Mouse (Mus musculus): ENCODE data around the gene Olfr1447. TPM values are rescaled to one million over a fixed set of nuclear protein-coding genes. Genes with fewer than 3 reads are reported as not detected.

The Olfr1447 gene
- not detected for polyA plus RNA-seq (2012; fragmentation: generic; extraction: Trizol)
- long read RNA-seq, experiment 1: 0 reads
- long read RNA-seq, experiment 2: 0 reads

DNA sequence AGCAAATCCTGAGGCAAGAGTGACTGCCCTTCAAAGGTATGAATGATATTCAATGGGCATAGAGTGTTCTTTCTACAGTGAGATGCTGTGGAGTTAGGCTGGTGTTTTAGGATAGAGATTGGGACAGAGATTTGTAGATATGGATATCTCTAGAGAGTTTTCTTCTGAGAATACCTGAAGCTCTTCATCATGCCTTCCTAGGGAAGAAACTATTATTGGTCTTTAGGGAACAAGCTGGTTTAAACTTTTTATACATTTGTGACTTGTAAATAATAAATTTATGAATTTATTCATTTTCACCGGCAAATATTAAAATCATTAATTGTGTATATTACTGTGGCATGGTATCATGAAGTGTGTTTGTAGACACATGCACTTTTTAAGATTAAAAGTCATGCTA, at the start of gene Olfr1447:
TSS of gene Olfr1447 (minus strand) at position 101 of the 400 bp plus-strand sequence.
- no peaks in the 10 kb centered on the region for H3K36me3 ChIP-seq (ENCODE audit: control insufficient read depth, insufficient read depth)
- no peaks in the 10 kb centered on the region for H3K79me3 ChIP-seq (ENCODE audit: low read depth)
- H3K27me3 ChIP-seq (ENCODE audit: control insufficient read depth, insufficient read depth, insufficient read length): no peaks in the 10 kb centered on the region
- no peak within 1 kb of the TSS for H3K4me3 ChIP-seq (ENCODE audit: insufficient read depth, poor library complexity, severe bottlenecking)
- H3ac ChIP-seq (ENCODE audit: control insufficient read depth, insufficient read length, low read depth): no peak within 1 kb of the TSS
- TF ChIP-seq USF1 (IDR thresholded peaks at IDR 0.05; ENCODE audit: low read depth) (no peak), CTCF (IDR thresholded peaks at IDR 0.05; ENCODE audit: control insufficient read depth, insufficient read depth, insufficient read length) (no peak), MAX (IDR thresholded peaks at IDR 0.05) (no peak), MYOG (IDR thresholded peaks at IDR 0.05; ENCODE audit: control insufficient read depth, extremely low read depth, insufficient read length) (no peak), CEBPB (IDR thresholded peaks at IDR 0.05; ENCODE audit: low read depth) (no peak), MYOD1 (IDR thresholded peaks at IDR 0.05; ENCODE audit: control insufficient read depth, insufficient read length, low read depth) (no peak), FOSL1 (IDR thresholded peaks at IDR 0.05; ENCODE audit: insufficient read depth, low read length, poor library complexity, severe bottlenecking) (no peak)
- no peaks in the 10 kb centered on the region for H3K79me2 ChIP-seq (ENCODE audit: control insufficient read depth, insufficient read depth)

DNA sequence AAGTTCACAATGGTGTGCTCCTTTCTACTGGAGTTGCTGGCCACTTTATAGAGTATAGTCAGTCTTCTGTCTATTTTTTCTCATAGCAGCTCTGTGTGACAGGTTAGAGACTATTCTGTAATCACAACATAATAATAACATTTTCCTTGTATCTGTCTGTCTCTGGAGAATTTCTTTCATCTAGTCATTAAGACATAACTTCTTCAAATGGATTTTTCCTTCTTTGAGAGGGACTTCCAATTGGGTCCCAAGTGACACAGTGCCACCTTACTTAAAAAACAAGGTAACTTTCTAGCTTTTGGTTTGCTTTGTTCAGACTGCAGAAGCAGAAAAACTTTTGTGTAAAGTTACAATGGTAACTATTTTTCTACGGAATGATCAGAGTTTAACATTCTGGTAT, 46.4 kb upstream of the Olfr1447 start, which contains the start of gene Olfr1450:
TSS of gene Olfr1450 (plus strand) at position 301 of the 400 bp plus-strand sequence.
- Histone ChIP-seq H3K27me3 (ENCODE audit: control insufficient read depth, insufficient read depth, insufficient read length) (no peaks in the 10 kb centered on the region), H3K36me3 (ENCODE audit: control insufficient read depth, insufficient read depth) (no peaks in the 10 kb centered on the region), H3K4me3 (ENCODE audit: insufficient read depth, poor library complexity, severe bottlenecking) (no peak within 1 kb of the TSS), H3K79me2 (ENCODE audit: control insufficient read depth, insufficient read depth) (no peaks in the 10 kb centered on the region), H3K79me3 (ENCODE audit: low read depth) (no peaks in the 10 kb centered on the region), H3ac (ENCODE audit: control insufficient read depth, insufficient read length, low read depth) (no peak within 1 kb of the TSS)
- TF ChIP-seq MYOG (IDR thresholded peaks at IDR 0.05; ENCODE audit: control insufficient read depth, extremely low read depth, insufficient read length) (no peak), MYOD1 (IDR thresholded peaks at IDR 0.05; ENCODE audit: control insufficient read depth, insufficient read length, low read depth) (no peak), MAX (IDR thresholded peaks at IDR 0.05) (no peak), CEBPB (IDR thresholded peaks at IDR 0.05; ENCODE audit: low read depth) (no peak), FOSL1 (IDR thresholded peaks at IDR 0.05; ENCODE audit: insufficient read depth, low read length, poor library complexity, severe bottlenecking) (no peak), CTCF (IDR thresholded peaks at IDR 0.05; ENCODE audit: control insufficient read depth, insufficient read depth, insufficient read length) (no peak), USF1 (IDR thresholded peaks at IDR 0.05; ENCODE audit: low read depth) (no peak)

DNA sequence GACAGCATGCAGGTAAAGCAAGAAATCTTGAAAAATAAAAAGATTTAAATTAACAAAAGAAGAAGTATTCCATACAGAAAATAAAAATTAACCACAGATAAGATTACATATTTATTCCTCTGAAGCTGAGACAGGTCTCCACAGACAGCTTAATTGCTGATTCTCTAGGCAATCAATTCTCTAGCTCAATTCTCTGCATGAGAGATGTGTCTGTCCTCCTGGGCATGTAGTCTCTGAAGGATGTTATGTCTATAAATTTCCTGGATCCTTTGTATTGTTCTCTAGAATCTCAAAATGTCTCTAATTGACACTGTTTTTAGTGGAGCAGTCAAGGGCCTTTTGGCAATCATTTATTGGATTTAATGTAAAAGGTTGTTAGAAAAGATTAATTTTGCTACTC, 27.0 kb upstream of the Olfr1447 start, which contains the start of gene Olfr1449:
TSS of gene Olfr1449 (plus strand) at position 301 of the 400 bp plus-strand sequence.
- H3K27me3 ChIP-seq (ENCODE audit: control insufficient read depth, insufficient read depth, insufficient read length): no peaks in the 10 kb centered on the region
- no peak within 1 kb of the TSS for H3K4me3 ChIP-seq (ENCODE audit: insufficient read depth, poor library complexity, severe bottlenecking)
- no peak within 1 kb of the TSS for H3ac ChIP-seq (ENCODE audit: control insufficient read depth, insufficient read length, low read depth)
- TF ChIP-seq MYOD1 (IDR thresholded peaks at IDR 0.05; ENCODE audit: control insufficient read depth, insufficient read length, low read depth) (no peak), CEBPB (IDR thresholded peaks at IDR 0.05; ENCODE audit: low read depth) (no peak), FOSL1 (IDR thresholded peaks at IDR 0.05; ENCODE audit: insufficient read depth, low read length, poor library complexity, severe bottlenecking) (no peak), CTCF (IDR thresholded peaks at IDR 0.05; ENCODE audit: control insufficient read depth, insufficient read depth, insufficient read length) (no peak), USF1 (IDR thresholded peaks at IDR 0.05; ENCODE audit: low read depth) (no peak), MYOG (IDR thresholded peaks at IDR 0.05; ENCODE audit: control insufficient read depth, extremely low read depth, insufficient read length) (no peak), MAX (IDR thresholded peaks at IDR 0.05) (no peak)
- no peaks in the 10 kb centered on the region for H3K36me3 ChIP-seq (ENCODE audit: control insufficient read depth, insufficient read depth)
- H3K79me3 ChIP-seq (ENCODE audit: low read depth): no peaks in the 10 kb centered on the region
- H3K79me2 ChIP-seq (ENCODE audit: control insufficient read depth, insufficient read depth): no peaks in the 10 kb centered on the region

- Histone ChIP-seq H3K36me3 (ENCODE audit: control insufficient read depth, insufficient read depth) (no peaks in the 10 kb centered on the region), H3K79me2 (ENCODE audit: control insufficient read depth, insufficient read depth) (no peaks in the 10 kb centered on the region), H3K4me3 (ENCODE audit: insufficient read depth, poor library complexity, severe bottlenecking) (no peak within 1 kb of the TSS), H3ac (ENCODE audit: control insufficient read depth, insufficient read length, low read depth) (no peak within 1 kb of the TSS), H3K27me3 (ENCODE audit: control insufficient read depth, insufficient read depth, insufficient read length) (no peaks in the 10 kb centered on the region), H3K79me3 (ENCODE audit: low read depth) (no peaks in the 10 kb centered on the region)
- TF ChIP-seq CTCF (IDR thresholded peaks at IDR 0.05; ENCODE audit: control insufficient read depth, insufficient read depth, insufficient read length) (no peak), CEBPB (IDR thresholded peaks at IDR 0.05; ENCODE audit: low read depth) (no peak), FOSL1 (IDR thresholded peaks at IDR 0.05; ENCODE audit: insufficient read depth, low read length, poor library complexity, severe bottlenecking) (no peak), MAX (IDR thresholded peaks at IDR 0.05) (no peak), USF1 (IDR thresholded peaks at IDR 0.05; ENCODE audit: low read depth) (no peak), MYOD1 (IDR thresholded peaks at IDR 0.05; ENCODE audit: control insufficient read depth, insufficient read length, low read depth) (no peak), MYOG (IDR thresholded peaks at IDR 0.05; ENCODE audit: control insufficient read depth, extremely low read depth, insufficient read length) (no peak)
Observed at GRCm38 (mm10) chr19:12924319-12924718, 20.8 kb upstream of the Olfr1447 start, which contains the start of gene Olfr1448. Olfr1448 (minus strand) TSS chr19:12924419.

GRCm38 (mm10) chr19:12893424-12893823, 10.1 kb downstream of the Olfr1447 start, which contains the start of gene Olfr1446:
Olfr1446 (minus strand) TSS chr19:12893524.
- no peak within 1 kb of the TSS for H3ac ChIP-seq (ENCODE audit: control insufficient read depth, insufficient read length, low read depth)
- no peak within 1 kb of the TSS for H3K4me3 ChIP-seq (ENCODE audit: insufficient read depth, poor library complexity, severe bottlenecking)
- no peaks in the 10 kb centered on the region for H3K79me3 ChIP-seq (ENCODE audit: low read depth)
- TF ChIP-seq MYOD1 (IDR thresholded peaks at IDR 0.05; ENCODE audit: control insufficient read depth, insufficient read length, low read depth) (no peak), CTCF (IDR thresholded peaks at IDR 0.05; ENCODE audit: control insufficient read depth, insufficient read depth, insufficient read length) (no peak), FOSL1 (IDR thresholded peaks at IDR 0.05; ENCODE audit: insufficient read depth, low read length, poor library complexity, severe bottlenecking) (no peak), MAX (IDR thresholded peaks at IDR 0.05) (no peak), CEBPB (IDR thresholded peaks at IDR 0.05; ENCODE audit: low read depth) (no peak), MYOG (IDR thresholded peaks at IDR 0.05; ENCODE audit: control insufficient read depth, extremely low read depth, insufficient read length) (no peak), USF1 (IDR thresholded peaks at IDR 0.05; ENCODE audit: low read depth) (no peak)
- H3K36me3 ChIP-seq (ENCODE audit: control insufficient read depth, insufficient read depth): no peaks in the 10 kb centered on the region
- H3K27me3 ChIP-seq (ENCODE audit: control insufficient read depth, insufficient read depth, insufficient read length): no peaks in the 10 kb centered on the region
- H3K79me2 ChIP-seq (ENCODE audit: control insufficient read depth, insufficient read depth): no peaks in the 10 kb centered on the region

All from C2C12 (cell line).